Mouse (Mus musculus) Patski (cell line): Measurements from ENCODE around the gene Grn. TPM values are rescaled to one million over a fixed set of nuclear protein-coding genes. Genes with fewer than 3 reads are reported as not detected.

ENCODE experiments used
- ATAC-seq: fragments of 100-300 bp; one replicate; pipeline ENCODE4 v1.8.0; 2021
- CTCF ChIA-PET: fragments of 350-600 bp; sonication (Branson Sonifier 250); formaldehyde crosslinking; loops from one replicate; lab custom pipeline; 2022; ENCODE audit warnings: inconsistent platforms; lab: Charles Lee
- POLR2A ChIA-PET: fragments of 350-600 bp; sonication (Branson Sonifier 250); formaldehyde crosslinking; loops from one replicate; lab custom pipeline; 2022; ENCODE audit warnings: antibody characterized with exemption, inconsistent platforms; lab: Charles Lee
- DNase-seq: peaks from one replicate; pipeline ENCODE4 v3.0.0-alpha.2; 2011; ENCODE audit warnings: low read depth, low spot score
- H3K27me3 ChIP-seq: fragments of 371-371 bp; one replicate; pipeline ENCODE4 v1.5.1; 2021
- CTCF ChIP-seq: fragments of 100-300 bp; IDR thresholded peaks from one replicate; pipeline ENCODE4 v1.5.1; 2021
- in situ Hi-C: fragments of 300-500 bp; cut with MboI; formaldehyde crosslinking; loops from 3 replicates; pipeline ENCODE4 v1.11.1; 2018; ENCODE audit warnings: low pct_unique_long_range_greater_than_20kb, mixed read lengths
- polyA plus RNA-seq: library from polyadenylated mRNA; unstranded; gene quantifications from one replicate; pipeline ENCODE4 v1.2.3, GENCODE M21; 2021

Grn gene
- polyA plus RNA-seq, 1 experiment from 2014 or later, result 491 TPM

- POLR2A ChIA-PET, result interaction anchor here (0.8 to 1.2 kb wide), 2 partner anchors 100 to 232 kb away, joined by 3 read pairs; partner anchors contain the start of gene Lsm12
- no peak for ATAC-seq
- peaks cover 3% of the 10 kb centered on the region for H3K27me3 ChIP-seq
- CTCF ChIA-PET, result interaction anchor here (0.7 to 1.0 kb wide), 2 partner anchors 13 to 34 kb away, joined by 3 read pairs; no protein-coding TSS in a partner anchor
- DNase-seq, result no peak
- TF ChIP-seq CTCF, result no peak
- in situ Hi-C loops, result loop anchor here (10.0 kb wide), 1 partner anchor 112 kb away; no protein-coding TSS in a partner anchor
These were observed 13.0 kb upstream of the Grn start for GRCm38 (mm10) chr11:102417160-102417559.

DNA sequence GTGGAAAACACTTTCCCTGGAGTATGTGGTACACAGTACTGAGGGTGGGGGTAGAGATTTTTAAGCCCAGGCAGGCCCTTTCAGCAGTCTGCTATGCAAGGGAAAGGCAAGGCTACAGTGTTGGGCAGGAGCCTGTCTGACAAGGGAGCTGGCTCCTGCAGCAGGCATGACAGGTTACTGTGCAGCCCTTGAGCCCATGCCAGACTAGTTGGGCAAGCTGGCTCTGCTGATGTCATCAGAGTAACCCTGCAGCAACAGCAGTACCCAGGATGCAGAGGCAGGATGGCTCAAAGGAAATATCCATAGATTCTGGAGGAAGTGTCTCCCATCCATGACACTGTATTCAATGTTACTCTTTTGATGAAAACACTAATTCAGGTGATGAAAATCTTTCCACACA lies 11.2 kb upstream of the Grn start:
- peaks cover 3% of the 10 kb centered on the region for H3K27me3 ChIP-seq
- DNase-seq (no peak), ATAC-seq (no peak)
- in situ Hi-C loops, result loop anchor here (10.0 kb wide), 1 partner anchor 114 kb away; no protein-coding TSS in a partner anchor
- CTCF ChIA-PET, result no interaction called here
- POLR2A ChIA-PET, result no interaction called here
- TF ChIP-seq CTCF, result no peak

GRCm38 (mm10) chr11:102421559-102421958 lies 8.6 kb upstream of the Grn start:
- in situ Hi-C loops, result no loop called here
- POLR2A ChIA-PET, result interaction anchor here (1.3 kb wide), 1 partner anchor 9 kb away, joined by 3 read pairs; the partner anchor contains the start of gene Grn
- no peak for TF ChIP-seq CTCF

GRCm38 (mm10) chr11:102424666-102425065 lies 5.4 kb upstream of the Grn start:
- no peaks in the 10 kb centered on the region for H3K27me3 ChIP-seq
- DNase-seq (no peak), ATAC-seq (no peak)
- CTCF ChIA-PET, result interaction anchor here (1.8 kb wide), 1 partner anchor 10 kb away, joined by 5 read pairs; no protein-coding TSS in a partner anchor
- no peak for TF ChIP-seq CTCF
- in situ Hi-C loops, result no loop called here
- POLR2A ChIA-PET, result interaction anchor here (1.2 kb wide), 1 partner anchor 21 kb away, joined by 6 read pairs; no protein-coding TSS in a partner anchor

More at GRCm38 (mm10) chr11:102421559-102421958, 8.6 kb upstream of the Grn start:
- CTCF ChIA-PET, result interaction anchor here (1.1 to 2.9 kb wide), 4 partner anchors 9 to 113 kb away, joined by 4 to 9 read pairs (median 8); no protein-coding TSS in a partner anchor
- H3K27me3 ChIP-seq, result peaks cover 3% of the 10 kb centered on the region
- no peak for ATAC-seq
- DNase-seq, result no peak

GRCm38 (mm10) chr11:102425555-102426316 lies 4.4 kb upstream of the Grn start:
- H3K27me3 ChIP-seq, result no peaks in the 10 kb centered on the region
- no peak for DNase-seq
- CTCF ChIA-PET, result interaction anchor here (1.8 kb wide), 1 partner anchor 9 kb away, joined by 5 read pairs; no protein-coding TSS in a partner anchor
- TF ChIP-seq CTCF, result no peak
- in situ Hi-C loops, result no loop called here
- no peak for ATAC-seq
- POLR2A ChIA-PET, result interaction anchor here (0.7 kb wide), 1 partner anchor 328 kb away, joined by 6 read pairs; no protein-coding TSS in a partner anchor

GRCm38 (mm10) chr11:102428981-102429540 lies 1.1 kb upstream of the Grn start:
- TF ChIP-seq CTCF, result no peak
- DNase-seq (no peak), ATAC-seq (no peak)
- in situ Hi-C loops, result no loop called here
- POLR2A ChIA-PET, result interaction anchor here (0.9 to 2.2 kb wide), 2 partner anchors 17 to 110 kb away, joined by 3 to 23 read pairs; partner anchors contain the start of gene Ubtf
- H3K27me3 ChIP-seq, result no peaks in the 10 kb centered on the region
- CTCF ChIA-PET, result interaction anchor here (4.7 kb wide), 1 partner anchor 16 kb away, joined by 33 read pairs; no protein-coding TSS in a partner anchor

DNA sequence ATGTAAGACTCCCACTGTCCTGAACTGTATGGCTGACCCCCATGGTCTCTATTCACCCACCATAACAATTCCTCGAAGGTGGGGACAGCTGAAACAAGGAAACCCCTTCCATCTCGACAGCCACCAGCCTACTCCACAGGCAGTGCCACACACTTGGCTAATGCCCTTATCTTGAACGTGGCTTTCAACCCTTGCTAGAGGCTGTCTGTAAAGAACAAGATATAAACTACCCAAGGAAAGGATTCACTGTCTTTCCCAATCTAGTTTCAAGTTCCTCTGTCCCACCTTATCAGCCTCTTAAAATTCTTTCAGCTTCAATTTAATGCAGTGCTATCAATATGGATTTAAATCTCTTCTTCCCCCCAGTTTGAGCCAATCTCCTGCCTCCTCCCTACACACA lies 564 bp upstream of the Grn start:
- ChIA-PET POLR2A (interaction anchor here (0.9 to 2.2 kb wide), 3 partner anchors 16 to 111 kb away, joined by 3 to 23 read pairs (median 3); partner anchors contain the start of gene Ubtf), CTCF (interaction anchor here (1.4 to 4.7 kb wide), 2 partner anchors 17 to 18 kb away, joined by 3 to 33 read pairs; partner anchors contain the start of gene Fam171a2)
- ATAC-seq (no peak), DNase-seq (no peak)
- no peaks in the 10 kb centered on the region for H3K27me3 ChIP-seq
- TF ChIP-seq CTCF, result no peak
- in situ Hi-C loops, result no loop called here

GRCm38 (mm10) chr11:102431018-102431645 lies 1.0 kb downstream of the Grn start:
- CTCF ChIA-PET, result interaction anchor here (0.7 to 4.7 kb wide), 13 partner anchors 9 to 132 kb away, joined by 3 to 33 read pairs (median 4); partner anchors contain the start of genes Fam171a2 and Ubtf
- no peak for TF ChIP-seq CTCF
- POLR2A ChIA-PET, result interaction anchor here (0.6 to 2.2 kb wide), 6 partner anchors 12 to 296 kb away, joined by 3 to 23 read pairs (median 4); partner anchors contain the start of genes Slc25a39 and Ubtf
- in situ Hi-C loops, result no loop called here
- ATAC-seq (no peak), DNase-seq (no peak)
- no peaks in the 10 kb centered on the region for H3K27me3 ChIP-seq

DNA sequence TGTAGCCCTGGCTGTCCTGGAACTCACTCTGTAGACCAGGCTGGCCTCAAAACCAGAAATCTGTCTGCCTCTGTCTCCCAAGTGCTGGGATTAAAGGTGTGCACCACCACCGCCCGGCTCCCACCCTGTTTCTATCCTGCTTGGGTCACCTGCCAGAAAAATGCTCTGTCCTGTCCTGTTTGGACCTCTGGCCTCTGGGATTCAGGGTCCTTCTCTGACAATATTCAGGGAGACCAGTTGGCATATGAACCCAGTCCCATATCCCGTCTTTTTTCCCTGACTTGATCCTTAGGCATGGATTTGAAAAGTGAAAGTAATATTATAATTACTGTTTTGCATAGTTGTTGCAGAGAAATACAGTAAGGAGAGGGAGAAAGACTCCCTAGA lies 1.6 kb downstream of the Grn start:
- DNase-seq (no peak), ATAC-seq (no peak)
- H3K27me3 ChIP-seq, result no peaks in the 10 kb centered on the region
- no peak for TF ChIP-seq CTCF
- ChIA-PET POLR2A (interaction anchor here (1.1 kb wide), 1 partner anchor 24 kb away, joined by 3 read pairs; the partner anchor contains the start of gene Slc25a39), CTCF (interaction anchor here (1.2 to 1.9 kb wide), 2 partner anchors 14 to 116 kb away, joined by 3 to 6 read pairs; no protein-coding TSS in a partner anchor)
- in situ Hi-C loops, result no loop called here
